Mouse (Mus musculus): ENCODE measurements around the gene Pip5k1b.

GRCm38 (mm10) chr19:24281288-24281980 is 274.2 kb downstream of the Pip5k1b start:
- no peak for TF ChIP-seq CTCF (IDR thresholded peaks at IDR 0.05; ENCODE audit: extremely low read depth, insufficient read depth, insufficient read length, insufficient replicate concordance)
- no peak for TF ChIP-seq POLR2A (IDR thresholded peaks at IDR 0.05; ENCODE audit: low read depth, low read length)

All from spleen, adult 2 months (tissue).